Mouse (Mus musculus): ENCODE results near the gene Prrc2a. TPM values are rescaled to one million over a fixed set of nuclear protein-coding genes. Genes with fewer than 3 reads are reported as not detected.
A peak's percentile ranks its signal among the peaks of the same experiment; 100 is the strongest.

Gene Prrc2a
- total RNA-seq (2015; ENCODE audit: low replicate concordance) (70.2 and 111 TPM in 2 replicates), total RNA-seq (2017; ENCODE audit: low replicate concordance) (15.1 and 22.6 TPM in 2 replicates)

DNA sequence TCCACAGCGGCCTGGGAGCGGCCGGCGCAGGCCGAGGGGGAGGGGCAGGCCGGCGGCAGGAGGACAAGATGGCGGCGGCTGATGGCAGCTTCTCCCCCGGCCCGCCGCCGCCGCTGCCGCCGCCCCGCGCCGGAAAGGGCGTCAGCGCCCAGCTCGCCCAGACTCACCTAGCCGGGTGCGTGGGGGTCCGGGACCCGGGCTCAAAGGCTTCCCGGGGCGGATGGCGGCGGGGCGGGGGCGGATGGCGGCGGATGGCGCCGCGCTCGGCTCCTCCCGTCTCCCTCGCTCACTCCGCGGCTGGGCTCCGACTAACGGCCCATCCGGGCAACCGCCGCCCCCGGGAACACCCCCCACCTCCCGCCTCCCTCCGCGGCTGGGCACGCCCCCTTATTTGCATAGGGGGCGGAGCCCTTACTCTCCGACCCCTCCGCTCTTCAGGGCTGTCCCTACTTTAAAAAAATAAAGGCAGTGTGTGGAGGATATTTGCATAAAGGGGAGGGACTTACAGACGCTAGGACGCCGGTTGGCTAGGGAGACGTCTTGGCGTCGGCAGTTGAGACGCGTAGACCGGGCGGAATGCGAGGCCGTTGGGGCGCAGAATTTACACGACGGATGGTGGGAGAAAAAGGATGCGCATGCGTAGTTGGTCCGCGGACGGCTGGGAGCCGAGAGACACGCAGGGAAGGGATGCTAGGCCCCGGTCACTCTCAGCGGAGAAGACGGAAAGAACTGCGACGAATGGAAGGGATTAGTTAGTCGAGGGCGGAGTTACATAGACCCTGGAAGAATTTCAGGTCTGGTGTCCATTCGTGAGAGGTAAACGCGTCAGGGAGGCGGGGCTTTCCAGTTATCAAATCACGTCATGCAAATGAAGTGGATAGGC lies at the start of gene Prrc2a:
Gene Prrc2a, minus strand, starts transcription at position 330 of the 883 bp plus-strand sequence.
- peak; percentile 89 for ATAC-seq (replicated peaks; ENCODE audit: low FRiP score, poor library complexity, severe bottlenecking)

DNA sequence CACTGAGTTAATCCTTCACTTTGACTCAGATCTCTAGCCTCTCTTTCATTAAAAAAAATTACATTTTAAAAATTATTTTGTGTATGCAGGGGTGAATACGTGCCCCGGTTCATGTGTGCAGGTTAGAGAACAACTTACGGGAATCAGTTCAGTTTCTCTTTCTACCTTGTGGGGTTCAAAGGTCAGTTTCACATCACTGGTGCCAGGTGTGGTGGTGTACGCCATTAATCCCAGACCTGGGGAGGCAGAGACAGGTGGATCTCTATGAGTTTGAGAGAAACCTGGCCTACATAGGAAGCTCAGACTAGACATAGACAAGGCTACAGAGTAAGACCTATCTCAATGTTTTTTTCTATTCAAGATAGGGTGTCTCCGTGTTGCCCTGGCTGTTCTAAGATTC lies 48.4 kb upstream of the Prrc2a start:
- no peak for ATAC-seq (replicated peaks; ENCODE audit: low FRiP score, poor library complexity, severe bottlenecking)

DNA sequence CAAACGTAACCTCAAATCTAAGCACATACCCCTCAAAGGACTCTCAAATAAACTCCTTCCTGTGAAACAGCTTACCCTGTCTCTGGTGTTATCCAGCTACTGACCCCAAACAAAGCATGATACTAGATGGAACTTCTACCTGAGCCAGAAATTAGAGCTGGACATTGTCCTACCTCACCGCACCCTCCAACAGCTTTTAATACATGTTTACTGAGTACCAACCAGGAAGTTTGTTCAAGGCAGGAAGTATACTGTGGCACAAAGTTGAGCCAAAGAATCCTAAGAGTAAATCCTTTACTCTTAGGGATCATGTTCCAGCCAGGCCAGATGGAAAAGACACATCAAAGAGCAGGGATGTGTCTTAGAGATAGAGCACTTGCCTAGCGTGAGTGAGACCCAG lies 45.9 kb upstream of the Prrc2a start:
- ATAC-seq (replicated peaks; ENCODE audit: low FRiP score, poor library complexity, severe bottlenecking) = no peak

DNA sequence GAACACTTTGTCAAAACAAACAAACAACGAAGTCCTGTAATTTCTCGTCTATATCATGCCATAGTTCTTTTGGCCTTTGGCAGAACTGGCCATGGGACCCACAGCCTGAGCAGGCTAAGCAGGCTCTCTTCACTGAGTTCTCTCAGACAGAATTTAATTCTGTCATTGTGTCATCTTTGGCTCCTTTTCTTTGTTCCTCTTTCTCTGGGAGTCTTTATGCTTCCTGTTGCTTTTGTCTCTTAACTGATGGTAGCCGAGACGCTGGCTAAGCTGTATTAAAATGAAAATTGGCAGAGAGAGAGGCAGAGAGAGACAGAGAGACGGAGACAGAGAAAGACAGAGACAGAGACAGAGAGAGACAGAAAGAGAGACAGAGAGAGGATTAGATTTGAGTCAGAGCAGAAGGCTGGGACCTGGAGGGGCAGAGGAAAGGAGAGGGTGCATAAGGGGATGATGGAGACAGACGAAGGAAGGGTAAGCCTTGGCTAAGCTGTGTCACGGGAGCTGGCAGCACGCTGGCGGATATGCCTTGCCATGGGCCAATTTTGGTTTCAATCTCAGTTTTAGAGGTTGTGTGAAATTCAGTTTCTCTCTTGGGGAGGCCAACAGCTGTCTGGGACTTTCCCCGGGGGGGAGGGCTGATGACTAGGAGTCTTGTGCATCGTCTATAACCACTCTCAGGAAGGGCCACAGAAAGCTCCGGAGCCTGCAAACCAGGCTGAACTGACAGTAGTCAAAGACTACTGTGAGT lies 45.3 kb upstream of the Prrc2a start:
- no peak for ATAC-seq (replicated peaks; ENCODE audit: low FRiP score, poor library complexity, severe bottlenecking)

DNA sequence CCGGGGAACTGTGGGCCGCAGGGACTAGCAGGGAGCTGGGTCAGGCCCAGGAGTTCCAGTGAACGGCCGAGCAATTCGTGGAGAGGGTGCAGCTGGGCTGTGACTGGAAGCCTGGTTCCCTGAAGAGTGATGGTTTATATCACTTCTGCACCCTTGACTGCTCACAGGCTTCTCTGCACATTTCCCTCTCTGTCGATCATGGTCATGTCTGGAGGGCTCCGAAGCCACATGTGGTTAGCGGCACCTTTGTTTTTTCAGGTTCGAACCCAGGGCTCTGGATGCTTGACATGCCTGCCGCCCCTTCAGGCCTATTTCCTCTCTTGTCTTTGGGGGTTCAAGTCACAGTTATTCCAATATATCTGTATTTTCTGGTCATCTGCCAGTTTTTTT lies 40.7 kb upstream of the Prrc2a start:
- no peak for ATAC-seq (replicated peaks; ENCODE audit: low FRiP score, poor library complexity, severe bottlenecking)

DNA sequence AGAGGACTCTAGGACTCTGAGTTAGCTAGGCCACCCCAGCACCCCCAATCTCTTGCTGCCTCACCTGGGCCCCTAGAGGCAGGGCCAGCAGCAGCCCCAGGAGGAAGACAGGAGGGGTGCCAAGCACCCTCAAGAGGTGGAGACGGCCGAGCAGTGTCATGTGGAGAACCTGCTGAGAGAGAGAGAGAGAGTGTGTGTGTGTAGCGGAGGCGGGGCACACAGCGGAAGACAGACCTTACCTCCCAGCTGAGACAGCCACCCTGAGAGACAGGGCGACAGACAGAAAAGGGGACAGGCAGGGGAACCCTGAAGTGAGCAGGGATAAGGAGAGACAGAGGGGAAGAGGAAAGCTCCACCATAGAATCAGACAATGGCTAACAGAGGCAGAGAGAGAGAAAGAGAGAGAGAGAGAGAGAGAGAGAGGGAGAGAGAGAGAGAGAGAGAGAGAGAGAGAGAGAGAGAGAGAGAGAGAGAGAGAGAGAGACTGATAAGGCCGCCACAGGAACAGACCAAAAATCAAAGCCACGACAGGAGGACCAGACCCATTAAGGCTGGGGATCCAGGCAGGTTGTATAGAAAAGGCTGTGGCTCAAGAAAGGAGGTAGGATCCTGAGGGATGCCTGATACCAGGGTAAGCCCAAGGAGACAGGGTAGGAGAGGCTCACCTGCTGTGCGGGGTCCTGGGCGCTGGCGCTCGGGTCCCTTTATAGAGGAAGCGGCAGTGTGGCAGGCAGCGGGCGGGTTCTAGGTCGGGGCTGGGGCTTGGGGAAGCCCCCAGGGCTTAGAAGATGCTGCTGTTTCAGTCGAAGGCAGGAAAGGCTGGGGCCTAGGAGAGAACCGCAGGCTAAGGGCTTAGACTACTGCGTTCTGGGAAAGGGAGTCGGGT lies 40.0 kb upstream of the Prrc2a start, which contains the start of gene Lta:
Gene Lta, minus strand, starts transcription at position 858 of the 886 bp plus-strand sequence.
- no peak for ATAC-seq (replicated peaks; ENCODE audit: low FRiP score, poor library complexity, severe bottlenecking)

DNA sequence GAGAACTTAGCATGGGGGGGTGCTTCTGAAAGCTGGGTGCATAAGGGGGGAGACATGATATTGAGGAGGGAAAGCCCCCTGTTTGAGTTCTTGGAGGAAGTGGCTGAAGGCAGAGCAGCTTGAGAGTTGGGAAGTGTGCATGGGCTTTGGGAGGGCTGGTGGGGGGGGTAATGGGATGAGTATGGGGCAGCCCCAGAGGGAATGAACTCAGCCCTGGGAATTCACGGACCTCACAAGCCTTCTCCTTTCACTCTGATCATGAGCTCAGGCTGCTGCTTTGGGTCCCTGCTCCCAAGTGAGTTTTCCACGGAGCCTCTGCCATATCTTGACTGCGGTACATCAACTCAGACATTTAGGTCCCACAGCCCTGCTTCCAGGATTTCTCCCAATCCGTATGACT lies 37.7 kb upstream of the Prrc2a start:
- no peak for ATAC-seq (replicated peaks; ENCODE audit: low FRiP score, poor library complexity, severe bottlenecking)

DNA sequence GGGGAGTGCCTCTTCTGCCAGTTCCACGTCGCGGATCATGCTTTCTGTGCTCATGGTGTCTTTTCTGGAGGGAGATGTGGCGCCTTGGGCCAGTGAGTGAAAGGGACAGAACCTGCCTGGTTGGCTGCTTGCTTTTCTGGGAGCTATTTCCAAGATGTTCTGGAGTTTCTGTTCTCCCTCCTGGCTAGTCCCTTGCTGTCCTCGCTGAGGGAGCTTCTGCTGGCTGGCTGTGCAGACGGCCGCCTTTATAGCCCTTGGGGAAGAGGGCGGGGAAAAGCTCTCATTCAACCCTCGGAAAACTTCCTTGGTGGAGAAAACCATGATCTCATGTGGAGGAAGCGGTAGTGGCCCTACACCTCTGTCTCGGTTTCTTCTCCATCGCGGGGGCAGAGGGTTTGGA lies 37.1 kb upstream of the Prrc2a start, which contains the start of gene Tnf:
Gene Tnf, minus strand, starts transcription at position 221 of the 400 bp plus-strand sequence.
- ATAC-seq (replicated peaks; ENCODE audit: low FRiP score, poor library complexity, severe bottlenecking) = no peak

DNA sequence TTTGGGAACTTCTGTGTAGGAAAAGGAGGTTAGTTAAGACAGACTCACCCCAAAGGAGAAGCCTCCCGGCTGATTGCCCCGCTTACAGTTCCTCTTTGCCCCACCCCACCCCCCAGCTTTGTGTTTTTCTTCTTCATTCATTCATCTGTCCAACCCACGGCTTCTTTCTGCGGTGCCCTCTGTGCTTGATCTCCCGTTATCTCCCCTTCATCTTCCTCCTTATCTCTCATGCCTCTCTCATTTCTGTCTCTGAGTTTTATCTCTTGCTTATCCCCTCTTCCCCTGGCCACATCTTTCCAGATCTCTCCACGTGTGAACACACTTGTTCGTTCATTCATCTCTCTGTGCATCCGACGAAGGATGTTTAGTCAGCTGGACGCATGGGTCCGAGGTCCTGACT lies 36.4 kb upstream of the Prrc2a start:
- no peak for ATAC-seq (replicated peaks; ENCODE audit: low FRiP score, poor library complexity, severe bottlenecking)

DNA sequence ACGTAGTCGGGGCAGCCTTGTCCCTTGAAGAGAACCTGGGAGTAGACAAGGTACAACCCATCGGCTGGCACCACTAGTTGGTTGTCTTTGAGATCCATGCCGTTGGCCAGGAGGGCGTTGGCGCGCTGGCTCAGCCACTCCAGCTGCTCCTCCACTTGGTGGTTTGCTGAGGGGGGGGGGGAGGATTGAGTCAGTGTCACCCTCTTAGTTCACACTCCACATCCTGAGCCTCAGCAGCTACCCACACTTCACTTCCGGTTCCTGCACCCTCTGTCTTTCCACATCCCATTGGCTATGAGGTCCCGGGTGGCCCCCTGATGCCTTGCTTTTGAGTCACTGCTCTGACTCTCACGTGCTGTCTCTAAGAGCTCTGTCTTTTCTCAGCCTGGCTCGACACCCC lies 35.7 kb upstream of the Prrc2a start:
- no peak for ATAC-seq (replicated peaks; ENCODE audit: low FRiP score, poor library complexity, severe bottlenecking)

DNA sequence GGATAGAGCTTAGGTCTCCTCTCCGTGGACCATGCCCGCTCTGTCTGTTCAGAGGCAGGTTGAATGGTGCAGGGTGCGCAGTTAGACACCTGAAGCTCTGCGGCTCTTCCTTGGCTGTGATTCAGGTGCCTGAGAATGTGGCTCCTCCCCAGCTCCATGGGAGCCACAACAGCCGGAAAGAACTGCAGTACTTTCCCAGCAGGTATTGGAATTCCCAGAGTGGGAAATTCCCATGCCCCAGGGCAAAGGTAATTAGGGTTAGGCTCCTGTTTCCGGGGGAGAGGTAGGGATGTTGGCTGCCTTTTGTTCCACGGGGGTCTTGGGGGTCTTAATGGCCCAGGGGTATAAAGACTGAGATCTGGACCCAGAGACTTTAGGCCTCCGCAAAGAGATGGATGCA lies 34.2 kb upstream of the Prrc2a start:
- no peak for ATAC-seq (replicated peaks; ENCODE audit: low FRiP score, poor library complexity, severe bottlenecking)

DNA sequence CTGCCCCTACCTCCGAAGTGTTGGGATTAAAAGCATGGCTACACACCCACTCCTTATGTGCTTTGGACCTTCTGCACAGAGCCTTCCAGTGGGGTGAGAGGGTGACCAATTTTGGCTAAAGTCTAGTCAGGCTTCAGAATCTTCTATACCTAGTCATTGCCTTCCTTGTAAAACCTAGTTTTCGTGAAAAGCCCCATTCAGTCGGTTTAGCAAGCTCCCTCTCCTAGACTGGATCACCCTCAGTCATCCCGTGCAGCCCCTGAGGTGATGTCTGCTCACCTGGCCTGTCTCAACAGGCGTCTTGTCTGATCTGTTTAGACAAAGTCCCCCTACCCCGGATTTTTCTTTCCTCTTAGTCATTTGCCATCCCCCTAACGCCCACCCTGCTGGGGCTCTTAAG lies 33.3 kb upstream of the Prrc2a start:
- ATAC-seq (replicated peaks; ENCODE audit: low FRiP score, poor library complexity, severe bottlenecking) = no peak

DNA sequence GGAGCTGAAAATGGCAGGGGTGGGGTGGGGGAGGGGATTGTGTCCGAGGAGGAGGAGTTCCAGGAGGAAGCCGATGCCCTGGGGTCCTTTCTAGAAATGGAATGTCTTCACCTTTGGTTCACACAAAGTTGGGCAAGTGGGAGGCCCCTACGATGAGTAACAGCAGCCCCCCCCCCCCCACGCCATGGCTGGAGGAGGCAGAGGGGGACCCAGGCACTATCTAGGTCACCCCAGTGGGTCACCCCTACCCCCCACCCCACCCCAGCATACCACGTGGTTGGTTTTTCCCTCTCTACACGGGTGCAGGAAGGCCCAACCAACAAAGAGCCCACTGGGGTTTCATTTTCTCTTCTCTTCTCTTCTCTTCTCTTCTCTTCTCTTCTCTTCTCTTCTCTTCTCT lies 32.4 kb upstream of the Prrc2a start:
- ATAC-seq (replicated peaks; ENCODE audit: low FRiP score, poor library complexity, severe bottlenecking) = no peak

DNA sequence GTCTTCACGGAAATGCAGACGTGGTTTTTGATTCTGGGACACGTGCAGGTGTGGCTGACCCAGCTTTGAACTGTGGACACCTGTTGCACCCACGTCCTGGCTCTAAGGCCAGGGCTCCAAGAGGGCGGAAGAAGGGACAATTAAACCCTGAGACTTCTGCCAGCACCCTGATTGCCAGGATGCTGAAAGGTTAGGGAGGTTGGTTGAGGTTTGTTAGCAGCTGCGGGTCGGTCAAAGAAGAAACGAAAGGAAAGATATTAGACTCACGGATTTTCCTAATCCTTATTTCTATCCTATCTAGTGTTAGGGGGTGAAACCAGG lies 31.6 kb upstream of the Prrc2a start:
- no peak for ATAC-seq (replicated peaks; ENCODE audit: low FRiP score, poor library complexity, severe bottlenecking)

DNA sequence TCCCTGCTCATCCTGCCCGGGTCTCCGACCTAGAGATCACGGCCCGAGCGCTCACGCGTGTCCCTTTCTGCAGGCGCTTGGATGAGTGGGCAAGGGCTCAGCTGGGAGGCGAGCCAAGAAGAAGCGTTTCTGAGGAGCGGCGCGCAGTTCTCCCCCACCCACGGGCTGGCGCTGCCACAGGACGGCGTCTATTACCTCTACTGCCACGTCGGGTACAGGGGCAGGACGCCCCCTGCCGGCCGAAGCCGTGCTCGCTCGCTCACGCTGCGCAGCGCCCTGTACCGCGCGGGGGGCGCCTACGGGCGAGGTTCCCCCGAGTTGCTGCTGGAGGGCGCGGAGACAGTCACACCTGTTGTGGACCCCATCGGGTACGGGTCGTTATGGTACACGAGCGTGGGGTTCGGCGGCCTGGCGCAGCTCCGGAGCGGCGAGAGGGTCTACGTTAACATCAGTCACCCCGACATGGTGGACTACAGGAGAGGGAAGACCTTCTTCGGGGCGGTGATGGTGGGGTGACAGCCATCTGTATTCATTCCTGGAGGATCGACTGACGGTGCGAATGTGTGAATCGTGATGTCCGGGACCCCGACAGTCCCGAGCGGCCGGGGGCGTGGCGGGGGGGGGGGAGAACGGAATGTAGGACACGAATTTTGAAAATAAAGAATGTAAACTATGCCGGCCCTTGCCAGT lies 31.1 kb upstream of the Prrc2a start:
- ATAC-seq (replicated peaks; ENCODE audit: low FRiP score, poor library complexity, severe bottlenecking) = peak; percentile 85

DNA sequence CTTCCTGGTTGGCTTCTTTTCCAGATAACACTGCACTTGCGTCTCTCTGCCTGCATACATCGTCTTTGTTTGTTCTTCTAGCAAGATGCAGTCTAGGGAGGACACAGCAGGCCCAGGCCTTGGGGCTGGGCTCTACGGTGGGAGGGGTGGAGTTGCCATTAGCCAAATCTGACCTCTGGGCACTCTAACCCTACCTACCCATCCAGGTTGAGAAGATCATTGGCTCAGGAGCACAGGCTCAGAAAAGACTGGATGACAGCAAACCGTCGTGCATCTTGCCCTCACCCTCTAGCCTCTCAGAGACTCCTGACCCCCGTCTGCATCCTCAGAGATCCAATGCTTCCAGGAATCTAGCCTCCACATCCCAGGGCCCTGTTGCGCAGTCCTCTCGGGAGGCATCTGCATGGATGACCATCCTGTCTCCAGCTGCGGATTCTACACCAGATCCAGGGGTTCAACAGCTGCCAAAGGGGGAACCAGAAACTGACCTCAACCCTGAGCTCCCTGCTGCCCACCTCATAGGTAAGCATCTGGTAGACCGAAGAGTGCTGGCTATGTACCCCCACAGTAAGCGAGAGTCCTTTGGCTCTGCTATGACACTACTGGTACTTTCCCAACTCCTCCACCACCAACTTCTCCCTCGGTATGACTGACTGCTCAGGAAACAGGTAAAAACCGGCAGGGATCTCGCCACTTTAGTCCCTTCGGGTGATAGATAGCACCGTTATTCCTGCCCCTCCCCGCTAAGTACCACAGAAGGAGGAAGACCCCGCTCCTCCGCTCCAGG lies 30.3 kb upstream of the Prrc2a start:
- no peak for ATAC-seq (replicated peaks; ENCODE audit: low FRiP score, poor library complexity, severe bottlenecking)

DNA sequence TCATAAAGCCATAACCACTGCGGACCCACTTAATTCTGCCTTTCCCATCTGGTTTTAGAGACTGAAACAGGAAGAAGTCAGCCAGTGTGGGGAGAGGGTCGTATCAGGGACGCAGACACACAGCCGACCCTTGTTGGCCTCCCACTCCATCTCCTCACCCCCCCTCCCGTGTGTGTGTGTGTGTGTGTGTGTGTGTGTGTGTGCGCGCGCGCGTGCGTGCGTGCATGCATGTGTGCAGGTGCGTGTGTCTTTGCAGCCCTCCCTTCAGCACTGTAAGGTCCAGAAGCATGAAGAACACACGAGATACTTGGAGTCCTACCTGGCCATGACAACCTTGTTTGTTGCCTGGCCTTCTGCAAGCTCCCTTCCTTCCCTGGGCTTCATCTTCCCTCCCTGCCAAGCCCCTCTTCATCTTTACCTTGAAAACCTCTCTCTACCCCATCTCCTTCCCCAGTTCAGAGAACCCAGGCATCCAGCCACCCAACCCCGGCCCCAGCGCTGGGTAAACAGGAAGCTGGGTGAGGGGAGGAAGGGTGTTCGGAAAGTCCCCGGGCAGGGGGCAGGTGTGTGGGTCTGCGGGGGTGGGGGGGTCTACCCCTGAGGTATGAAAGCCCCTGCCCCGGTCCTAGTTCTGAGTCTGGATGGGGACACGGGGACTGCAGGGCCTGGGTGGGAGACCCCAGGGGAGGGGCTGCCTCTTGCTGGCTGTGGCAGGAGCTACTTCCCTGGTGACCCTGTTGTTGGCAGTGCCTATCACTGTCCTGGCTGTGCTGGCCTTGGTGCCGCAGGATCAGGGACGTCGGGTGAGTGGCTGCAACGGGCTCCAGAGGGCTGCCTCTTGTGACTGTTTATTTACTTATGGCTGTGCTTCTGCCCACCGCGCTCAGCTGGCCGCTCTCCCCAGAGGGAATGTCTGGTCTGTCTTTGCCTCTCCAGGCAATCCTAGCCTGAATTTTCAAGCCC lies 29.5 kb upstream of the Prrc2a start, which contains the start of gene Ltb:
Gene Ltb, plus strand, starts transcription at position 559 of the 963 bp plus-strand sequence.
- ATAC-seq (replicated peaks; ENCODE audit: low FRiP score, poor library complexity, severe bottlenecking) = no peak

DNA sequence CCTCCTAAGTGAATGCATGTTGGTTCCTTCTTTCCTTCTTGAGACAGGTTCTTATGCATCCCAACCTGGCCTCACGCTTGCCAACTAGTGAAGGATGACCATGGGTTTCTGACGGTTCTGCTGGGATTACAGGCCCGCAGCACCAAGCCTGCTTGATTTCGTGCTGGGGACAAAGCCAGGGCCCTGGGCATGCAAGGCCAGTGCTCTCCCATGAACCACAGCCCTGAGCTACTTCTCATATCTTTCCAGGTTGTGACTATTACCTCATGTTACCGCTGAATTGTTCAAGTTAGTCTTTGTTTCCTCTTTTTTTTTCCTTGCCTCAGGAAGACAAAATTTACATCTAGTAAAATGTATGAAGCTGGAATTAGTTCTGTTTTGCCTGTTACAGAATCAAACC lies 28.2 kb upstream of the Prrc2a start:
- no peak for ATAC-seq (replicated peaks; ENCODE audit: low FRiP score, poor library complexity, severe bottlenecking)

Measured in erythroblast, adult 5-6 weeks (primary cell).